Mouse (Mus musculus) right cerebral cortex, postnatal 25 days (tissue): ENCODE results near the gene Ntf5.
"Not testable (repeated sequence)": the region's sequence is repeated elsewhere in the genome, so short reads cannot be mapped to it uniquely, and the experiment has no call there.

ENCODE experiments used
- DNase-seq: peaks from one replicate; pipeline ENCODE4 v3.0.0; 2022

Gene Ntf5

GRCm38 (mm10) chr7:45413113-45413863, at the start of gene Ntf5:
Gene Ntf5 (plus strand): TSS chr7:45413695.
- no peak for DNase-seq

GRCm38 (mm10) chr7:45363983-45364382, 49.5 kb upstream of the Ntf5 start:
- DNase-seq = no peak

- peak; percentile 47 for DNase-seq
Measured at GRCm38 (mm10) chr7:45365742-45366651, 47.5 kb upstream of the Ntf5 start.

GRCm38 (mm10) chr7:45366652-45367019, 46.9 kb upstream of the Ntf5 start, which contains the start of gene Ppfia3:
Gene Ppfia3 (minus strand): TSS chr7:45367019.
- DNase-seq = no peak

- peak; percentile 99 for DNase-seq
Measured at GRCm38 (mm10) chr7:45367020-45367880, 46.2 kb upstream of the Ntf5 start.

- DNase-seq = peak; percentile 43
Measured at GRCm38 (mm10) chr7:45368178-45368577, 45.3 kb upstream of the Ntf5 start.

- DNase-seq = no peak
Measured at GRCm38 (mm10) chr7:45369022-45369745, 44.3 kb upstream of the Ntf5 start.

GRCm38 (mm10) chr7:45369836-45370474, 43.5 kb upstream of the Ntf5 start:
- no peak for DNase-seq

GRCm38 (mm10) chr7:45370475-45371311, 42.8 kb upstream of the Ntf5 start, which contains the start of gene Lin7b:
Gene Lin7b (minus strand): TSS chr7:45370583.
- DNase-seq = peak; percentile 91

- DNase-seq = no peak
Measured at GRCm38 (mm10) chr7:45372371-45372770, 41.1 kb upstream of the Ntf5 start.

- no peak for DNase-seq
Measured at GRCm38 (mm10) chr7:45374620-45375019, 38.9 kb upstream of the Ntf5 start.

- peak; percentile 44 for DNase-seq
Measured at GRCm38 (mm10) chr7:45376057-45376456, 37.4 kb upstream of the Ntf5 start.

- no peak for DNase-seq
Measured at GRCm38 (mm10) chr7:45386077-45386476, 27.4 kb upstream of the Ntf5 start.

GRCm38 (mm10) chr7:45395129-45395541, 18.4 kb upstream of the Ntf5 start:
- DNase-seq = no peak

- peak; percentile 100 for DNase-seq
Measured at GRCm38 (mm10) chr7:45395578-45396336, 17.7 kb upstream of the Ntf5 start, which contains the start of gene Snrnp70. Gene Snrnp70 (minus strand): TSS chr7:45395742.

GRCm38 (mm10) chr7:45396337-45396775, 17.1 kb upstream of the Ntf5 start:
- not testable (repeated sequence) for DNase-seq

GRCm38 (mm10) chr7:45396787-45397186, 16.7 kb upstream of the Ntf5 start:
- no peak for DNase-seq

GRCm38 (mm10) chr7:45401521-45402085, 11.9 kb upstream of the Ntf5 start:
- DNase-seq = no peak
